Mouse (Mus musculus) limb, embryonic 15.5 days (tissue): Measurements from ENCODE around the gene Fam129a. TPM values are rescaled to one million over a fixed set of nuclear protein-coding genes. Genes with fewer than 3 reads are reported as not detected.
"Not testable (repeated sequence)": the region's sequence is repeated elsewhere in the genome, so short reads cannot be mapped to it uniquely, and the experiment has no call there.

ENCODE experiments used
- ATAC-seq: fragments of 200-750 bp; cut with Nextera tagmentation; 2 replicates; pipeline ENCODE4 v1.8.0; 2017; ENCODE audit warnings: low read depth, moderate TSS enrichment; ENCODE audit not compliant: insufficient number of reproducible peaks, low FRiP score, low TSS enrichment
- H3K27ac ChIP-seq: fragments of 300-500 bp; sonication (generic); 2 replicates; pipeline ENCODE4 v1.5.1; 2015; ENCODE audit warnings: moderate library complexity, mild to moderate bottlenecking, inconsistent platforms
- H3K27me3 ChIP-seq: fragments of 300-500 bp; sonication (generic); 2 replicates; pipeline ENCODE4 v1.6.1; 2015; ENCODE audit warnings: inconsistent platforms
- H3K36me3 ChIP-seq: fragments of 300-500 bp; sonication (generic); 2 replicates; pipeline ENCODE4 v1.6.1; 2015; ENCODE audit warnings: inconsistent platforms
- H3K4me1 ChIP-seq: fragments of 300-500 bp; sonication (generic); 2 replicates; pipeline ENCODE4 v1.6.1; 2015; ENCODE audit warnings: inconsistent platforms
- H3K4me2 ChIP-seq: fragments of 300-500 bp; sonication (generic); 2 replicates; pipeline ENCODE4 v1.6.1; 2015; ENCODE audit warnings: mild to moderate bottlenecking, inconsistent platforms
- H3K4me3 ChIP-seq: fragments of 300-500 bp; sonication (generic); 2 replicates; pipeline ENCODE4 v1.5.1; 2015; ENCODE audit warnings: mild to moderate bottlenecking, inconsistent platforms
- H3K9ac ChIP-seq: fragments of 300-500 bp; sonication (generic); 2 replicates; pipeline ENCODE4 v1.6.1; 2015; ENCODE audit warnings: inconsistent platforms
- H3K9me3 ChIP-seq: fragments of 300-500 bp; sonication (generic); 2 replicates; pipeline ENCODE4 v1.6.1; 2016; ENCODE audit warnings: inconsistent platforms
- WGBS: fragments of 180-500 bp; shearing (Covaris S2); methylation state at CpG from one replicate; pipeline ENCODE4 v1.1.7; 2015; 5-methylcytosine and 5-hydroxymethylcytosine counted together
- polyA plus RNA-seq: library from polyadenylated mRNA; unstranded; fragments of >200 nt; fragmentation: Nextera tagmentation; extraction: Ambion mirVana; gene quantifications from 2 replicates; pipeline ENCODE4 v1.2.1, GENCODE M21; 2015

Gene Fam129a
- polyA plus RNA-seq, 1 experiment from 2014 or later, result 24.2 TPM

- H3K9ac ChIP-seq, result no peak overlapping the region
- no peaks in the 10 kb centered on the region for H3K9me3 ChIP-seq
- no peaks in the 10 kb centered on the region for H3K36me3 ChIP-seq
- H3K27me3 ChIP-seq, result no peaks in the 10 kb centered on the region
- no peak overlapping the region for H3K27ac ChIP-seq
- peaks cover 9% of the 10 kb centered on the region; the same call in 1 of the 2 replicates for H3K4me1 ChIP-seq
- WGBS, result 62% methylated on average over 13 of the region's 13 CpGs
- H3K4me2 ChIP-seq, result no peak overlapping the region
- ATAC-seq, result no peak
- no peak overlapping the region for H3K4me3 ChIP-seq
These were observed 21.4 kb downstream of the Fam129a start for GRCm38 (mm10) chr1:151592085-151593017.

- Histone ChIP-seq H3K4me3 (no peak overlapping the region), H3K36me3 (no peaks in the 10 kb centered on the region), H3K4me2 (no peak overlapping the region), H3K27me3 (no peaks in the 10 kb centered on the region), H3K9me3 (no peaks in the 10 kb centered on the region), H3K4me1 (peaks cover 9% of the 10 kb centered on the region; the same call in 1 of the 2 replicates), H3K9ac (no peak overlapping the region), H3K27ac (no peak overlapping the region)
- WGBS, result 74% methylated on average over 4 of the region's 4 CpGs
- no peak for ATAC-seq
These were observed 23.9 kb downstream of the Fam129a start for GRCm38 (mm10) chr1:151594906-151595305.

- Histone ChIP-seq H3K4me2 (no peak overlapping the region), H3K9ac (no peak overlapping the region), H3K9me3 (no peaks in the 10 kb centered on the region), H3K27ac (no peak overlapping the region), H3K4me3 (no peak overlapping the region), H3K36me3 (no peaks in the 10 kb centered on the region), H3K27me3 (no peaks in the 10 kb centered on the region), H3K4me1 (peaks cover 9% of the 10 kb centered on the region; the same call in 1 of the 2 replicates)
- ATAC-seq, result no peak
- 67% methylated on average over 12 of the region's 12 CpGs for WGBS
These were observed 24.8 kb downstream of the Fam129a start for GRCm38 (mm10) chr1:151595600-151596299.

- H3K27me3 ChIP-seq, result no peaks in the 10 kb centered on the region
- ATAC-seq, result no peak
- peak overlapping the region; percentile 9; the same call in 1 of the 2 replicates for H3K27ac ChIP-seq
- H3K36me3 ChIP-seq, result no peaks in the 10 kb centered on the region
- no peaks in the 10 kb centered on the region for H3K9me3 ChIP-seq
- H3K4me1 ChIP-seq, result peaks cover 9% of the 10 kb centered on the region; the same call in 1 of the 2 replicates
- no peak overlapping the region for H3K9ac ChIP-seq
- no peak overlapping the region for H3K4me3 ChIP-seq
- H3K4me2 ChIP-seq, result 0 out of 2 replicates have a peak overlapping the region, but pooled peaks have one; percentile 2
- 38% methylated on average over 8 of the region's 8 CpGs for WGBS
These were observed 25.6 kb downstream of the Fam129a start for GRCm38 (mm10) chr1:151596562-151596961.

GRCm38 (mm10) chr1:151597677-151598297, 26.8 kb downstream of the Fam129a start:
- Histone ChIP-seq H3K4me1 (peaks cover 9% of the 10 kb centered on the region; the same call in 1 of the 2 replicates), H3K9ac (no peak overlapping the region), H3K27ac (no peak overlapping the region), H3K9me3 (no peaks in the 10 kb centered on the region), H3K27me3 (no peaks in the 10 kb centered on the region), H3K36me3 (no peaks in the 10 kb centered on the region), H3K4me3 (no peak overlapping the region), H3K4me2 (no peak overlapping the region)
- WGBS, result 82% methylated on average over 6 of the region's 6 CpGs
- ATAC-seq, result no peak

- H3K4me3 ChIP-seq, result no peak overlapping the region
- H3K4me2 ChIP-seq, result no peak overlapping the region
- 90% methylated on average over 2 of the region's 2 CpGs for WGBS
- peaks cover 12% of the 10 kb centered on the region; the same call in 1 of the 2 replicates for H3K4me1 ChIP-seq
- no peak overlapping the region for H3K9ac ChIP-seq
- H3K27me3 ChIP-seq, result no peaks in the 10 kb centered on the region
- no peak overlapping the region for H3K27ac ChIP-seq
- no peaks in the 10 kb centered on the region for H3K9me3 ChIP-seq
- no peak for ATAC-seq
- H3K36me3 ChIP-seq, result no peaks in the 10 kb centered on the region
These were observed 27.9 kb downstream of the Fam129a start for GRCm38 (mm10) chr1:151598876-151599275.

GRCm38 (mm10) chr1:151604328-151604727, 33.3 kb downstream of the Fam129a start:
- Histone ChIP-seq H3K4me2 (no peak overlapping the region), H3K9me3 (no peaks in the 10 kb centered on the region), H3K27me3 (no peaks in the 10 kb centered on the region), H3K36me3 (no peaks in the 10 kb centered on the region), H3K4me1 (0 out of 2 replicates have a peak, but pooled peaks cover 3% of the 10 kb centered on the region), H3K4me3 (no peak overlapping the region), H3K27ac (no peak overlapping the region), H3K9ac (no peak overlapping the region)
- WGBS, result 75% methylated on average over 2 of the region's 2 CpGs
- ATAC-seq, result no peak

GRCm38 (mm10) chr1:151607957-151608356, 37.0 kb downstream of the Fam129a start:
- H3K27ac ChIP-seq, ATAC-seq: not testable (repeated sequence)

GRCm38 (mm10) chr1:151610621-151611020, 39.6 kb downstream of the Fam129a start:
- Histone ChIP-seq H3K9ac (no peak overlapping the region), H3K27me3 (no peaks in the 10 kb centered on the region), H3K4me3 (no peak overlapping the region), H3K4me2 (no peak overlapping the region), H3K9me3 (no peaks in the 10 kb centered on the region), H3K27ac (no peak overlapping the region), H3K4me1 (no peaks in the 10 kb centered on the region), H3K36me3 (no peaks in the 10 kb centered on the region)
- ATAC-seq, result no peak

More at GRCm38 (mm10) chr1:151607957-151608356, 37.0 kb downstream of the Fam129a start:
- H3K4me3 ChIP-seq, H3K4me1 ChIP-seq, H3K4me2 ChIP-seq, H3K9ac ChIP-seq, H3K36me3 ChIP-seq, H3K9me3 ChIP-seq, H3K27me3 ChIP-seq: not testable (repeated sequence)
- WGBS, result 56% methylated on average over 3 of the region's 3 CpGs

- Histone ChIP-seq H3K4me2 (no peak overlapping the region), H3K36me3 (no peaks in the 10 kb centered on the region), H3K4me1 (no peaks in the 10 kb centered on the region), H3K9ac (no peak overlapping the region), H3K9me3 (no peaks in the 10 kb centered on the region), H3K4me3 (no peak overlapping the region), H3K27me3 (no peaks in the 10 kb centered on the region), H3K27ac (no peak overlapping the region)
- 52% methylated on average over 10 of the region's 10 CpGs for WGBS
- ATAC-seq, result no peak
These were observed 43.4 kb downstream of the Fam129a start for GRCm38 (mm10) chr1:151614320-151614935.

GRCm38 (mm10) chr1:151615625-151616024, 44.6 kb downstream of the Fam129a start:
- no peak overlapping the region for H3K4me2 ChIP-seq
- no peaks in the 10 kb centered on the region for H3K9me3 ChIP-seq
- H3K4me3 ChIP-seq, result no peak overlapping the region
- no peaks in the 10 kb centered on the region for H3K36me3 ChIP-seq
- 85% methylated on average over 6 of the region's 6 CpGs for WGBS
- H3K27me3 ChIP-seq, result no peaks in the 10 kb centered on the region
- no peak overlapping the region for H3K9ac ChIP-seq
- ATAC-seq, result no peak
- no peak overlapping the region for H3K27ac ChIP-seq
- no peaks in the 10 kb centered on the region for H3K4me1 ChIP-seq
